Mouse (Mus musculus): ENCODE data around the gene Nfe2l2. TPM values are rescaled to one million over a fixed set of nuclear protein-coding genes. Genes with fewer than 3 reads are reported as not detected.
A peak's percentile ranks its signal among the peaks of the same experiment; 100 is the strongest.

Gene Nfe2l2
- 83.6 and 99.3 TPM in 2 replicates for total RNA-seq (2015; ENCODE audit: low replicate concordance)
- 63.1 and 65.1 TPM in 2 replicates for total RNA-seq (2017; ENCODE audit: low replicate concordance)

DNA sequence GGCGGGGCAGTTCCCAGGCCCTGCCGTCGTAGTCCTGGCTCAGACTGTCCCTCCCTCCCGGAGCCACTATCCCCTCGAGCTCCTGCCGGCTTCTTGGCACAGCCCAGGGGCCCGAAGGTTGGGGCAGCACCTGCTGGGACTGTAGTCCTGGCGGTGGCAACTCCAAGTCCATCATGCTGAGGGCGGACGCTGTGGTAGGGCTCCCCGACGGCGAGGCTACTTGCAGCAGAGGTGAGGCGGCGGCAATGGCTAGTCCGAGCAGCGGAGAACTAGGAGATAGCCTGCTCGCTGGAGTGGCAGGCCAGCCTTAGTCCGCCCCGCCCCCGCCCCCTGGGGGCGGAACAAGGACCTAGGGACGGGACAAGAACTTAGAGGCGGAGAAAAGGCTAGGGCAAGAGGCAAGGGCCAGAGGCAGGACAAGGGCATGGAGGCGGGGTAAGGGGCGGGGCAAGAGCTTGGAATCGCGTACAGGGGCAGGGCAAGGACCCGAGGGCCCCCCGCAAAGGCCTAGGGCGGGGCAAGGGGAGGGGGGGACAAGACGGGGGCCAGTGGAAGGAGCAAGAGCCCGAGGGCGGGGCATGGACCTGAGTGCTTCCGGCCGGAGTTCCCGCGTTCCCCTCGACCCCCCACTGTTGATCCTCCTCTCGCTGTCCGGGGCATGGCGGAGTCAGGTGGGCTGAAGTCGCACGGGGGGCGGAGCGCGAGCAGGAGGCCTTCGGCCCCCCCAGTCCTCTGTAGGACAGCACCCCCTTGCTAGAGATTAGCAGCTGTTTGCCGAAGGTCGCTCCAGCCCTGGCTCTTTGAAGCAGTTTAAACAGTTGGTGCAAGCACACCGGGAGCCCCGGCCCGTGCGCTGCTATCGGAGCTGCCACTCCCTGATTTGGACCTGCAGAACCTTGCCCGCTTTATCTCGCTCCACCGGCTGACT is at the start of gene Nfe2l2:
Gene Nfe2l2 (minus strand): TSS at position 408 of the 928 bp plus-strand sequence.
- ATAC-seq (replicated peaks; ENCODE audit: low FRiP score, poor library complexity, severe bottlenecking) = peak; percentile 81

GRCm38 (mm10) chr2:75752306-75753175 is 48.1 kb upstream of the Nfe2l2 start:
- ATAC-seq (replicated peaks; ENCODE audit: low FRiP score, poor library complexity, severe bottlenecking) = no peak

DNA sequence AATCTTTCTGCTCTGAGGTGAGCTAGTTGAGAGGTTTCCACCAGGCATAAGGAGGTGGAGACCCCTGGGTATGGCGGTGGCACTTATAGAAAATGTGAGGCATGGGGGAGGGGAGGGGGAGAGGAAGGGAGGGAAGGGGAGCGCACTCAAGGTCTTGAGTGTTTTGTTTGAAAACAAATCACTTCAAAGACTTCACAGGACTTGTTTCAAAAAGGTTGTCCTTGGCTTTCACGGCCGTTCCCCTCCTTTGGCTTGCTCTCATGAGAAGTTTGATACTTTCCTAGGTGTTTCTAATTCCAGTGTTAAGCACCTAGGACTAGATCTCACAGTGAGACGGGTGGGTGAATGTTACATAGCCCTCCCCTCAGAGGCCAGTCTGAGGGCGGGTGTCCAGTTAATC is 47.5 kb upstream of the Nfe2l2 start:
- ATAC-seq (replicated peaks; ENCODE audit: low FRiP score, poor library complexity, severe bottlenecking) = no peak

GRCm38 (mm10) chr2:75750869-75751268 is 46.4 kb upstream of the Nfe2l2 start:
- ATAC-seq (replicated peaks; ENCODE audit: low FRiP score, poor library complexity, severe bottlenecking) = no peak

- no peak for ATAC-seq (replicated peaks; ENCODE audit: low FRiP score, poor library complexity, severe bottlenecking)
Observed at GRCm38 (mm10) chr2:75750043-75750718, 45.7 kb upstream of the Nfe2l2 start.

- ATAC-seq (replicated peaks; ENCODE audit: low FRiP score, poor library complexity, severe bottlenecking) = no peak
Observed at GRCm38 (mm10) chr2:75748841-75749240, 44.4 kb upstream of the Nfe2l2 start.

GRCm38 (mm10) chr2:75737006-75737503 is 32.6 kb upstream of the Nfe2l2 start:
- no peak for ATAC-seq (replicated peaks; ENCODE audit: low FRiP score, poor library complexity, severe bottlenecking)

DNA sequence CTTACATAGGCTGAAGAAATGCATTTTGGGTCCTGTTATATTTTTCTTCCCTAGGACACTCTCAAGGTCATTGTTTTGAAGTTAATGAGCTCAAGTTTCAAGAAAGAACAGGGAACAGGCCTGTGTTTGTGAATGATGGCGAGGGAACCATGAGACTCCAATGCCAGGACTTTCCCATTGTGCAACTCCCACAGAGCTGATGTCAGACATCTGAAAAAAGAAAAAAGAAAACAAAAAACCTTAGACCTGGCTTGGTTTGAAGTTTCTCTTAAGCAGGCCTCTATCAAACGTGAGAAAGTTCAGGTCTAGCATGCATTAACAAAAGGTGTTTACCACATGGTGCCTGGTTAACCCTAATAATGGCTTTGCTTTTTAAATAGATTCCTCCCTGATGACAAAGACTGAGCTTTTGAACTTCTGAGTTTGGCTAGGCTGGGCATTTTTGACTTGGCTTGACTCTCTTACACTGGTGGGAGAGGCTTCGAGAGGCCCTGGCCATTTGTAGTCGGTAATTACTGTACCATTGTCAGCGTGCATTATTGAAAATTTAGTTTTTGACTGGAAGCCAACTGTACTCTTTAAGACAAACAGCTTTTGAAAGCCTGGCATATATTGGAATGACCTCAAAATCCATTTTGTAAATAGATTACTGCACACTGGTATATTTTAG is 29.9 kb upstream of the Nfe2l2 start:
- no peak for ATAC-seq (replicated peaks; ENCODE audit: low FRiP score, poor library complexity, severe bottlenecking)

- no peak for ATAC-seq (replicated peaks; ENCODE audit: low FRiP score, poor library complexity, severe bottlenecking)
Observed at GRCm38 (mm10) chr2:75733177-75733576, 28.7 kb upstream of the Nfe2l2 start.

GRCm38 (mm10) chr2:75731929-75732328 is 27.5 kb upstream of the Nfe2l2 start:
- ATAC-seq (replicated peaks; ENCODE audit: low FRiP score, poor library complexity, severe bottlenecking) = no peak

- ATAC-seq (replicated peaks; ENCODE audit: low FRiP score, poor library complexity, severe bottlenecking) = no peak
Observed at GRCm38 (mm10) chr2:75731233-75731651, 26.8 kb upstream of the Nfe2l2 start.

- ATAC-seq (replicated peaks; ENCODE audit: low FRiP score, poor library complexity, severe bottlenecking) = no peak
Observed at GRCm38 (mm10) chr2:75730052-75730451, 25.6 kb upstream of the Nfe2l2 start.

DNA sequence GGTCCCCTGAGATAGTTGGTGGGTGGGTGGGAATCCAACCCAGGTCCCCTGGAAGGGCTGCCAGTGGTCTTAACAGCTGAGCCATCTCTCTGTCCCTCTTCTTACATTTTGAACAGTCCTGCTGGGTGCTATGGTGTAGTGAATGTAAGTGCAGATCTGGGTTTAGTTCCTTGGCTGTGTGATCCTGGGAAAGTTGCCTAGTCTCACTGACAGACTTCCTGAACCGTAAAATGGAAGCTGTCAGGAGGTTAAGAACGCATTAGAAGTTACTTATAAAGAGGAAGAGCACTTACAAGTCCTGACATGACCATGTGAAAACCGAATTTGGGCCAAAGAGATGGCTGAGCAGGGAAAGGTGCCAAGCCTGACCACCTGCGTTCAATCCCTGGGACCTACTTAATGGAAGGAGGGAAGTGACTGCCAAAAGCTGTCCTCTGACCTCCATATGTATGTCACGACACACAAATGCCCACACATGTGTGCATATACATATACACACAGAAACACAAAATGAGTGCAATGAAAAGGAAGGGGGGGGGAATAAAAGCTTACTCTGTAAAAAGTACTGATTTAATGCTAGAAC is 20.5 kb upstream of the Nfe2l2 start:
- no peak for ATAC-seq (replicated peaks; ENCODE audit: low FRiP score, poor library complexity, severe bottlenecking)

GRCm38 (mm10) chr2:75723481-75723880 is 19.0 kb upstream of the Nfe2l2 start:
- no peak for ATAC-seq (replicated peaks; ENCODE audit: low FRiP score, poor library complexity, severe bottlenecking)

- no peak for ATAC-seq (replicated peaks; ENCODE audit: low FRiP score, poor library complexity, severe bottlenecking)
Observed at GRCm38 (mm10) chr2:75722893-75723292, 18.5 kb upstream of the Nfe2l2 start.

DNA sequence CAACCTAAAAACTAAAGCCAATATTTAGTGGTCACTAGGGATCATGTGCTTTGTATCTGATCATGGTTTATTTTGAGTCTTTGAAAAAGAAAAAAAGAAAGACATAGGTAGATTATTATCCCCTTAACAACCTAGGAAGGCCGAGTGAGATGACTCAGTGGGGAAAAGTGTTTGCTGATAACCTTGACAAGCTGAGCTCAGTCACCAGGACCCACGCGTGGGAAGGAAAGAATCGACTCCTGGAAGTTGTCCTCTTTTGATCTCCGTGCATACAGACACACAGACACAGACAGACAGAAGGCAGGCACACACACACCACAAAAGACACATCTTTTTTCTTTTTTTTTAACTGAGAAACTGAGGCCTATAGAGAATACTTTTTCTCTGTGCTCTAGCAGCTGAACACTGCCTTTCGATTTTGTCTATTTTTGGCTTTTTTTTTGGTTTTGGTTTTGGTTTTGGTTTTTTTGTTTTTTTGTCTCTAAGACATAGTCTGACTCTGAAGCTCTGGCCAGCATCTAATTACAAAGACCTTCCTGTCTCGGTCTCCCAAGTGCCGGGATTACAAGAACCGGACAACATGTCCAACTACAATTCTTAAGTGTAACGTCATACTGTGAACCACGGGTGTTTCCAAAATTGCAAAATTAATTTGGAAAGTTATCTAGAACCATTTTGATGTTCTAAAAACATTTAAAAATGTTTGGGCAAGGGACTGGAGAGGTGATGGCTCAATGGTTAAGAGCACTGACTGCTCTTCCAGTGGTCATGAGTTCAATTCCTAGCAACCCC is 16.0 kb upstream of the Nfe2l2 start:
- ATAC-seq (replicated peaks; ENCODE audit: low FRiP score, poor library complexity, severe bottlenecking) = no peak

- no peak for ATAC-seq (replicated peaks; ENCODE audit: low FRiP score, poor library complexity, severe bottlenecking)
Observed at GRCm38 (mm10) chr2:75719331-75719869, 15.0 kb upstream of the Nfe2l2 start.
